Mouse (Mus musculus): Measurements from ENCODE around the gene Gins1. TPM values are rescaled to one million over a fixed set of nuclear protein-coding genes. Genes with fewer than 3 reads are reported as not detected.

Gene Gins1
- polyA plus RNA-seq, 1 experiment from 2014 or later, result 80.7 TPM

- Histone ChIP-seq H3K4me1 (replicated peaks; ENCODE audit: control insufficient read depth, insufficient read depth, low read length) (no peaks in the 10 kb centered on the region), H3K4me3 (ENCODE audit: low read depth, low read length) (no peak overlapping the region), H3K4me2 (ENCODE audit: low read depth, low read length, severe bottlenecking) (no peak overlapping the region), H3K27me3 (ENCODE audit: control insufficient read depth, insufficient read depth, low read length) (no peaks in the 10 kb centered on the region), H3K9me3 (ENCODE audit: control insufficient read depth, low read length) (no peaks in the 10 kb centered on the region), H3K27ac (ENCODE audit: low read depth, low read length) (no peak overlapping the region), H3K36me3 (ENCODE audit: control insufficient read depth, insufficient read depth, low read length) (no peaks in the 10 kb centered on the region), H3K9ac (ENCODE audit: low read length) (no peak overlapping the region)
- ATAC-seq (replicated peaks; ENCODE audit: low FRiP score) (no peak), DNase-seq (ENCODE audit: low spot score) (no peak)
- 90% methylated on average over 4 of the region's 4 CpGs for WGBS
These were observed 27.6 kb upstream of the Gins1 start for GRCm38 (mm10) chr2:150877561-150877960.

DNA sequence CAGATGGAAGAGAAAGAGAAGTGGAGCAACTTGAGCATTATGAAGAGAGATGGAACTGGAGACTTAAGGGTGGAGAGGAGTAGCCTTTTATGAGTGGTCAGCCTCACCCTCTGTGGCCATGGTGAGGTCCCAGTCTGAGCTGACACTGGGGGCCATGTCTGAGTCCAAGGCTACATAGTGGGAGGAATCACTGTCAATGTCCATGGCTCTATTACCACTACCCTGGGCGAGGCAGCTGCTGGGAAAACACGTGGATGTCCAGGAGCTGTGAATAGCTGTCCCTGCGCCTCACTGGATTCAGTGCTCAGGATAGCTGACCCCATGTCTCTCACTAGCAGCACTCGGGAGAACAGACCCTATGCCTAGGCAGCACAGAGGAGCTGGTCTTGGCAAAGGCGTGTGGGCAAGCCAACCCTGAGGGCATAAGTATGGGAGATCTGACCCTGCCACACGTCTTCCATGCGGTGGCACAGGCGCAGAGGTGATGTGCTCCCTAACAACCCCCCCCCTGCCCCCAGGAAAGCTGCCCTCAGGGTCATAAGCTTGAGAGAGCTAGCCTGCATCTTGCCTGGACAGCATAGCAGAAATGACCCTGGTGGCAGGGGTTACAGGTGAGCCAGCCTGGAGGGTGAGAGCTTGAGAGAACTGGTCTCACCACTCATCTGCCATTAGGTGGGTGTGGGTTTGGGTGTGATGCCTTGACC lies 21.0 kb upstream of the Gins1 start:
- ATAC-seq (replicated peaks; ENCODE audit: low FRiP score) (peak; percentile 21; the same call in 1 of the 2 replicates), DNase-seq (ENCODE audit: low spot score) (no peak)
- WGBS, result 85% methylated on average over 8 of the region's 8 CpGs
- H3K4me1 ChIP-seq (replicated peaks; ENCODE audit: control insufficient read depth, insufficient read depth, low read length), result no peaks in the 10 kb centered on the region
- no peak overlapping the region for H3K4me2 ChIP-seq (ENCODE audit: low read depth, low read length, severe bottlenecking)
- H3K36me3 ChIP-seq (ENCODE audit: control insufficient read depth, insufficient read depth, low read length), result no peaks in the 10 kb centered on the region
- no peaks in the 10 kb centered on the region for H3K27me3 ChIP-seq (ENCODE audit: control insufficient read depth, insufficient read depth, low read length)
- no peak overlapping the region for H3K4me3 ChIP-seq (ENCODE audit: low read depth, low read length)
- no peaks in the 10 kb centered on the region for H3K9me3 ChIP-seq (ENCODE audit: control insufficient read depth, low read length)
- no peak overlapping the region for H3K27ac ChIP-seq (ENCODE audit: low read depth, low read length)
- no peak overlapping the region for H3K9ac ChIP-seq (ENCODE audit: low read length)

DNA sequence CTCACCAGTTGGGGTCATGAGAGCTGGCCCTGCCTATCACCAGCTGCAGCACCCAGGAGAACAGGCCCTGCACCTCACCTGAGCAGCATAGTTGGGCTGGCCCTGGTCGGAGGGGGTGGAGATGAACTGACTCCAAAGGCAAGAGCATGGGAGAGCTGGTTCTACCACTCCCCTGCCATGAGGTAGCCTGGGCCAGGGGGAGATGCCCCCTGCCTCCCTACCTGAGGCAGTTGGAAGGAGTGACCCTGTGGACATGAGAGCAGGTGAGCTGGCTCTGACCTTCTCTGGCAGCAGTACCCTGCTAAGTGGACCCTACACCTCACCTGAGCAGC lies 20.5 kb upstream of the Gins1 start:
- H3K36me3 ChIP-seq (ENCODE audit: control insufficient read depth, insufficient read depth, low read length), result no peaks in the 10 kb centered on the region
- no peak overlapping the region for H3K27ac ChIP-seq (ENCODE audit: low read depth, low read length)
- H3K4me2 ChIP-seq (ENCODE audit: low read depth, low read length, severe bottlenecking), result no peak overlapping the region
- 100% methylated on average over 1 of the region's 1 CpGs for WGBS
- no peak overlapping the region for H3K9ac ChIP-seq (ENCODE audit: low read length)
- DNase-seq (ENCODE audit: low spot score) (no peak), ATAC-seq (replicated peaks; ENCODE audit: low FRiP score) (peak; percentile 4; the same call in 1 of the 2 replicates)
- H3K4me1 ChIP-seq (replicated peaks; ENCODE audit: control insufficient read depth, insufficient read depth, low read length), result no peaks in the 10 kb centered on the region
- H3K27me3 ChIP-seq (ENCODE audit: control insufficient read depth, insufficient read depth, low read length), result no peaks in the 10 kb centered on the region
- no peaks in the 10 kb centered on the region for H3K9me3 ChIP-seq (ENCODE audit: control insufficient read depth, low read length)
- no peak overlapping the region for H3K4me3 ChIP-seq (ENCODE audit: low read depth, low read length)

DNA sequence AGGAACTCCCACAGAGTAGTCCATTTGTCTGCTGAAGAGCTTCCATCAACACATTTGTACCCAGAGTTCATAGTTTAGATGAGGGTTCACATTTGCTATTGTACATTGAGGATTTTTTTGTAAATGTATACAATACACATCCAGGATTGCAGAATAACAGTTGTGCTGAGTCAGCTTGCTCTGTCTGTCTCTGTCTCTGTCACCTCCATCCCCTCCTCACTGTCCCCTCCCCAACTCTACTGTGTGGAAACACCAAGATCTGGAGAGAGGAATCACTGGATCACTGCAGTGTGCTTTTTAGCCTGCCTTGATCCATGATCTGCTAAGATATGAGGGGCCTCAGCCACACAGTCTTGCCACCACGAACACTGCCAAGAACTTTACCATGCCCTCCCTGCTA lies 19.4 kb upstream of the Gins1 start:
- no peak overlapping the region for H3K4me2 ChIP-seq (ENCODE audit: low read depth, low read length, severe bottlenecking)
- DNase-seq (ENCODE audit: low spot score), result no peak
- H3K9me3 ChIP-seq (ENCODE audit: control insufficient read depth, low read length), result no peaks in the 10 kb centered on the region
- H3K9ac ChIP-seq (ENCODE audit: low read length), result no peak overlapping the region
- no peak overlapping the region for H3K4me3 ChIP-seq (ENCODE audit: low read depth, low read length)
- no peaks in the 10 kb centered on the region for H3K27me3 ChIP-seq (ENCODE audit: control insufficient read depth, insufficient read depth, low read length)
- H3K27ac ChIP-seq (ENCODE audit: low read depth, low read length), result no peak overlapping the region
- no peaks in the 10 kb centered on the region for H3K4me1 ChIP-seq (replicated peaks; ENCODE audit: control insufficient read depth, insufficient read depth, low read length)
- ATAC-seq (replicated peaks; ENCODE audit: low FRiP score), result no peak
- 91% methylated on average over 1 of the region's 1 CpGs for WGBS
- H3K36me3 ChIP-seq (ENCODE audit: control insufficient read depth, insufficient read depth, low read length), result no peaks in the 10 kb centered on the region

DNA sequence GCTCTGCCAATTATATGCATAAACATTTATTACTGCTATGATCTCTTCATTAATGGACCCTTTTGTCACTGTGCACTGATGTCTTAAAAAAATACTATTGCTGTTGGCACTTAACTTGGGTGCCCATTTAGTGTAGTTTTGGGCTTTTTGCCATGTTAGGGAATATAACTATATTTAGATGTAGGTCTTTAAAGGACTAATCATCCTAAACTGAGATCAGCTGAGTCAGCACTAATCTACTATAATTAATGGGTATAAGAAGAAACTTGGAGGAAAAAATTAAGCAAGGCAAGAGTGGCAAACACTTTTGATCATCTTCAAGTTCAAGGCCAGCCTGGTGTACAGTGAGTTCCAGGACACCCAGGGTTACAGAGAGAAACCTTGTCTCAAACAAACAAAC lies 18.9 kb upstream of the Gins1 start:
- no peaks in the 10 kb centered on the region for H3K27me3 ChIP-seq (ENCODE audit: control insufficient read depth, insufficient read depth, low read length)
- no peak overlapping the region for H3K4me2 ChIP-seq (ENCODE audit: low read depth, low read length, severe bottlenecking)
- ATAC-seq (replicated peaks; ENCODE audit: low FRiP score), result no peak

GRCm38 (mm10) chr2:150887370-150887769 lies 17.8 kb upstream of the Gins1 start:
- Histone ChIP-seq H3K9ac (ENCODE audit: low read length) (no peak overlapping the region), H3K36me3 (ENCODE audit: control insufficient read depth, insufficient read depth, low read length) (no peaks in the 10 kb centered on the region), H3K27ac (ENCODE audit: low read depth, low read length) (no peak overlapping the region), H3K4me1 (replicated peaks; ENCODE audit: control insufficient read depth, insufficient read depth, low read length) (no peaks in the 10 kb centered on the region), H3K4me3 (ENCODE audit: low read depth, low read length) (no peak overlapping the region), H3K27me3 (ENCODE audit: control insufficient read depth, insufficient read depth, low read length) (no peaks in the 10 kb centered on the region), H3K9me3 (ENCODE audit: control insufficient read depth, low read length) (no peaks in the 10 kb centered on the region), H3K4me2 (ENCODE audit: low read depth, low read length, severe bottlenecking) (no peak overlapping the region)
- ATAC-seq (replicated peaks; ENCODE audit: low FRiP score) (no peak), DNase-seq (ENCODE audit: low spot score) (no peak)
- 82% methylated on average over 2 of the region's 2 CpGs for whole genome bisulfite sequencing

More for the DNA sequence above, 18.9 kb upstream of the Gins1 start:
- DNase-seq (ENCODE audit: low spot score), result no peak
- no peaks in the 10 kb centered on the region for H3K9me3 ChIP-seq (ENCODE audit: control insufficient read depth, low read length)
- H3K36me3 ChIP-seq (ENCODE audit: control insufficient read depth, insufficient read depth, low read length), result no peaks in the 10 kb centered on the region
- H3K4me1 ChIP-seq (replicated peaks; ENCODE audit: control insufficient read depth, insufficient read depth, low read length), result no peaks in the 10 kb centered on the region
- no peak overlapping the region for H3K27ac ChIP-seq (ENCODE audit: low read depth, low read length)
- H3K9ac ChIP-seq (ENCODE audit: low read length), result no peak overlapping the region
- no peak overlapping the region for H3K4me3 ChIP-seq (ENCODE audit: low read depth, low read length)

GRCm38 (mm10) chr2:150894617-150895267 lies 10.5 kb upstream of the Gins1 start:
- Histone ChIP-seq H3K9ac (ENCODE audit: low read length) (no peak overlapping the region), H3K36me3 (ENCODE audit: control insufficient read depth, insufficient read depth, low read length) (no peaks in the 10 kb centered on the region), H3K4me3 (ENCODE audit: low read depth, low read length) (no peak overlapping the region), H3K4me2 (ENCODE audit: low read depth, low read length, severe bottlenecking) (no peak overlapping the region), H3K27ac (ENCODE audit: low read depth, low read length) (no peak overlapping the region), H3K27me3 (ENCODE audit: control insufficient read depth, insufficient read depth, low read length) (no peaks in the 10 kb centered on the region), H3K9me3 (ENCODE audit: control insufficient read depth, low read length) (no peaks in the 10 kb centered on the region), H3K4me1 (replicated peaks; ENCODE audit: control insufficient read depth, insufficient read depth, low read length) (no peaks in the 10 kb centered on the region)
- WGBS, result 91% methylated on average over 2 of the region's 2 CpGs
- DNase-seq (ENCODE audit: low spot score) (no peak), ATAC-seq (replicated peaks; ENCODE audit: low FRiP score) (no peak)

GRCm38 (mm10) chr2:150895691-150896252 lies 9.4 kb upstream of the Gins1 start:
- no peak overlapping the region for H3K9ac ChIP-seq (ENCODE audit: low read length)
- no peaks in the 10 kb centered on the region for H3K4me1 ChIP-seq (replicated peaks; ENCODE audit: control insufficient read depth, insufficient read depth, low read length)
- no peak overlapping the region for H3K4me2 ChIP-seq (ENCODE audit: low read depth, low read length, severe bottlenecking)
- WGBS, result 78% methylated on average over 7 of the region's 7 CpGs
- no peaks in the 10 kb centered on the region for H3K36me3 ChIP-seq (ENCODE audit: control insufficient read depth, insufficient read depth, low read length)
- H3K27ac ChIP-seq (ENCODE audit: low read depth, low read length), result no peak overlapping the region
- H3K9me3 ChIP-seq (ENCODE audit: control insufficient read depth, low read length), result no peaks in the 10 kb centered on the region
- DNase-seq (ENCODE audit: low spot score) (no peak), ATAC-seq (replicated peaks; ENCODE audit: low FRiP score) (no peak)
- no peaks in the 10 kb centered on the region for H3K27me3 ChIP-seq (ENCODE audit: control insufficient read depth, insufficient read depth, low read length)
- no peak overlapping the region for H3K4me3 ChIP-seq (ENCODE audit: low read depth, low read length)

GRCm38 (mm10) chr2:150900341-150900740 lies 4.9 kb upstream of the Gins1 start:
- H3K9ac ChIP-seq (ENCODE audit: low read length), result no peak overlapping the region
- H3K27ac ChIP-seq (ENCODE audit: low read depth, low read length), result no peak overlapping the region
- no peak overlapping the region for H3K4me2 ChIP-seq (ENCODE audit: low read depth, low read length, severe bottlenecking)
- no peaks in the 10 kb centered on the region for H3K36me3 ChIP-seq (ENCODE audit: control insufficient read depth, insufficient read depth, low read length)
- H3K27me3 ChIP-seq (ENCODE audit: control insufficient read depth, insufficient read depth, low read length), result no peaks in the 10 kb centered on the region
- no peaks in the 10 kb centered on the region for H3K9me3 ChIP-seq (ENCODE audit: control insufficient read depth, low read length)
- ATAC-seq (replicated peaks; ENCODE audit: low FRiP score) (no peak), DNase-seq (ENCODE audit: low spot score) (no peak)
- peaks cover 3% of the 10 kb centered on the region for H3K4me1 ChIP-seq (replicated peaks; ENCODE audit: control insufficient read depth, insufficient read depth, low read length)
- 84% methylated on average over 6 of the region's 6 CpGs for WGBS
- no peak overlapping the region for H3K4me3 ChIP-seq (ENCODE audit: low read depth, low read length)

All from forebrain, embryonic 11.5 days (tissue).